Comparison of ENCODE assay signal across 8 mouse cellular contexts in genomic region chr16:91011021-91011683, GRCm38 (mm10). TPM values are rescaled to one million over a fixed set of nuclear protein-coding genes. Genes with fewer than 3 reads are reported as not detected.
DNase-seq lines count a peak whose midpoint lies in the region; ATAC-seq and TF ChIP-seq lines count a peak whose summit lies in the region.

TSS of gene Synj1 (minus strand) at chr16:91011308.

- WGBS in bone marrow, adult 2 months, result under 1% methylated on average over 64 of the region's 66 CpGs
- WGBS in embryonic facial prominence, embryonic 15.5 days, result under 1% methylated on average over 63 of the region's 66 CpGs
- under 1% methylated on average over 65 of the region's 66 CpGs for WGBS in kidney, embryonic 14.5 days
- under 1% methylated on average over 51 of the region's 66 CpGs for WGBS in limb, embryonic 15.5 days

- TF ChIP-seq CTCF in bone marrow, adult 2 months (IDR thresholded peaks at IDR 0.05; ENCODE audit: control insufficient read depth, insufficient read depth, low read length), result no peak

- H3K27ac ChIP-seq in bone marrow, adult 2 months (ENCODE audit: control insufficient read depth, insufficient read depth, low read depth, low read length, poor library complexity), result peak within 1 kb of the TSS; percentile 99
- H3K27ac ChIP-seq in embryonic facial prominence, embryonic 15.5 days (replicated peaks), result peak within 1 kb of the TSS; percentile 93
- H3K27ac ChIP-seq in kidney, embryonic 14.5 days (ENCODE audit: low read depth, low read length), result peak within 1 kb of the TSS; percentile 89
- peak within 1 kb of the TSS; percentile 93 for H3K27ac ChIP-seq in limb, embryonic 15.5 days

- H3K4me1 ChIP-seq in bone marrow, adult 2 months (ENCODE audit: control insufficient read depth, insufficient read depth, low read length), result peaks cover 1% of the 10 kb centered on the region; the same call in 1 of the 2 replicates
- peaks cover 17% of the 10 kb centered on the region for H3K4me1 ChIP-seq in embryonic facial prominence, embryonic 15.5 days
- peaks cover 7% of the 10 kb centered on the region; the same call in 1 of the 2 replicates for H3K4me1 ChIP-seq in kidney, embryonic 14.5 days (ENCODE audit: control insufficient read depth, insufficient read depth, low read length)
- H3K4me1 ChIP-seq in limb, embryonic 15.5 days, result peaks cover 10% of the 10 kb centered on the region

- peak; percentile 94 for DNase-seq in 416B (ENCODE audit: low read depth)
- peak; percentile 90 to 91 for DNase-seq in heart, adult 9 months (ENCODE audit: low spot score in 2 of 2)
- DNase-seq in monocyte, adult 2 months (ENCODE audit: low read depth in 1 of 2, low spot score in 2 of 2), result peak; percentile 89 to 91
- DNase-seq in spleen, postnatal 36 days (ENCODE audit: low spot score in 2 of 2), result peak; percentile 94

- peak; percentile 96 for ATAC-seq in embryonic facial prominence, embryonic 15.5 days (ENCODE audit: insufficient number of reproducible peaks, low FRiP score, low TSS enrichment, low read depth)
- ATAC-seq in kidney, embryonic 14.5 days (ENCODE audit: low FRiP score, low TSS enrichment), result peak; percentile 96
- peak; percentile 93 for ATAC-seq in limb, embryonic 15.5 days (ENCODE audit: insufficient number of reproducible peaks, low FRiP score, low TSS enrichment, low read depth)

- peak within 1 kb of the TSS; percentile 73 for H3K4me2 ChIP-seq in embryonic facial prominence, embryonic 15.5 days (replicated peaks)
- peak within 1 kb of the TSS; percentile 89 for H3K4me2 ChIP-seq in kidney, embryonic 14.5 days (replicated peaks; ENCODE audit: low read depth, low read length)
- H3K4me2 ChIP-seq in limb, embryonic 15.5 days, result peak within 1 kb of the TSS; percentile 73

- H3K27me3 ChIP-seq in embryonic facial prominence, embryonic 15.5 days, result no peaks in the 10 kb centered on the region
- no peaks in the 10 kb centered on the region for H3K27me3 ChIP-seq in kidney, embryonic 14.5 days (ENCODE audit: control insufficient read depth, insufficient read depth, low read length)
- no peaks in the 10 kb centered on the region for H3K27me3 ChIP-seq in limb, embryonic 15.5 days

- TF ChIP-seq POLR2A in bone marrow, adult 2 months (IDR thresholded peaks at IDR 0.05; ENCODE audit: borderline replicate concordance, control insufficient read depth, low read depth, low read length), result no peak; the same call in 1 of the 2 replicates

- H3K9me3 ChIP-seq in embryonic facial prominence, embryonic 15.5 days (replicated peaks), result no peaks in the 10 kb centered on the region
- no peaks in the 10 kb centered on the region for H3K9me3 ChIP-seq in kidney, embryonic 14.5 days (ENCODE audit: control insufficient read depth, low read length)
- H3K9me3 ChIP-seq in limb, embryonic 15.5 days, result no peaks in the 10 kb centered on the region

- peaks cover 19% of the 10 kb centered on the region for H3K36me3 ChIP-seq in embryonic facial prominence, embryonic 15.5 days
- H3K36me3 ChIP-seq in kidney, embryonic 14.5 days (ENCODE audit: control insufficient read depth, insufficient read depth, low read length), result peaks cover 29% of the 10 kb centered on the region
- H3K36me3 ChIP-seq in limb, embryonic 15.5 days, result peaks cover 24% of the 10 kb centered on the region

- peak within 1 kb of the TSS; percentile 93 for H3K4me3 ChIP-seq in bone marrow, adult 2 months (replicated peaks; ENCODE audit: control insufficient read depth, low read depth, low read length)
- peak within 1 kb of the TSS; percentile 94 for H3K4me3 ChIP-seq in embryonic facial prominence, embryonic 15.5 days (replicated peaks)
- H3K4me3 ChIP-seq in kidney, embryonic 14.5 days (ENCODE audit: low read length), result peak within 1 kb of the TSS; percentile 88
- H3K4me3 ChIP-seq in limb, embryonic 15.5 days, result peak within 1 kb of the TSS; percentile 97

- peak within 1 kb of the TSS; percentile 72 for H3K9ac ChIP-seq in embryonic facial prominence, embryonic 15.5 days
- H3K9ac ChIP-seq in kidney, embryonic 14.5 days (ENCODE audit: low read depth, low read length), result peak within 1 kb of the TSS; percentile 83
- H3K9ac ChIP-seq in limb, embryonic 15.5 days, result peak within 1 kb of the TSS; percentile 70

RNA-seq across cellular contexts. Expression of gene Synj1, which starts in this region (rescaled TPM):
- polyA plus RNA-seq in bone marrow, adult 2 months (2011; ENCODE audit: insufficient read depth, insufficient read length, low replicate concordance, missing spikeins), result 17.2 and 38.2 TPM in 2 replicates
- 13.5 and 14.0 TPM in 2 replicates for polyA plus RNA-seq in embryonic facial prominence, embryonic 15.5 days (2015; fragmentation: Nextera tagmentation; extraction: Ambion mirVana)
- 10.8 and 15.5 TPM in 2 replicates for polyA plus RNA-seq in kidney, embryonic 14.5 days (2014; fragmentation: Nextera tagmentation; extraction: Ambion mirVana)
- 10.4 and 10.9 TPM in 2 replicates for polyA plus RNA-seq in limb, embryonic 15.5 days (2015; fragmentation: Nextera tagmentation; extraction: Ambion mirVana)

Comparison
In these comparisons a context has a peak if more than half of its experiments do, and no peak if none do; other contexts are left out.
1. Peak in every context shown above with its lines: DNase-seq, ATAC-seq, H3K4me3 ChIP-seq and H3K27ac ChIP-seq.